Mouse (Mus musculus) embryonic facial prominence, embryonic 14.5 days (tissue): ENCODE data around the gene Stard8. TPM values are rescaled to one million over a fixed set of nuclear protein-coding genes. Genes with fewer than 3 reads are reported as not detected.
A peak's percentile ranks its signal among the peaks of the same experiment; 100 is the strongest.
"Not testable (repeated sequence)": the region's sequence is repeated elsewhere in the genome, so short reads cannot be mapped to it uniquely, and the experiment has no call there.

Experiments
- ATAC-seq: fragments of 200-750 bp; cut with Nextera tagmentation; 2 replicates; pipeline ENCODE4 v1.8.0; 2017; ENCODE audit warnings: low read depth, moderate number of reproducible peaks, moderate TSS enrichment
- DNase-seq: peaks from one replicate; pipeline ENCODE4 v3.0.0-alpha.2; 2015; ENCODE audit warnings: low spot score
- H3K27ac ChIP-seq: fragments of 300-500 bp; sonication (generic); replicated peaks from 2 replicates; pipeline ENCODE4 v1.5.1; 2014; ENCODE audit warnings: low read depth, mild to moderate bottlenecking, low read length, moderate library complexity
- H3K27me3 ChIP-seq: fragments of 300-500 bp; sonication (generic); replicated peaks from 2 replicates; pipeline ENCODE4 v1.6.1; 2014; ENCODE audit warnings: low read length; ENCODE audit not compliant: control insufficient read depth, insufficient read depth
- H3K36me3 ChIP-seq: fragments of 300-500 bp; sonication (generic); 2 replicates; pipeline ENCODE4 v1.6.1; 2014; ENCODE audit warnings: low read length, mixed read lengths; ENCODE audit not compliant: control insufficient read depth, insufficient read depth
- H3K4me1 ChIP-seq: fragments of 300-500 bp; sonication (generic); 2 replicates; pipeline ENCODE4 v1.6.1; 2014; ENCODE audit warnings: antibody characterized with exemption, low read length; ENCODE audit not compliant: control insufficient read depth, insufficient read depth
- H3K4me2 ChIP-seq: fragments of 300-500 bp; sonication (generic); 2 replicates; pipeline ENCODE4 v1.6.1; 2014; ENCODE audit warnings: low read depth, mild to moderate bottlenecking, low read length, moderate library complexity, mixed read lengths
- H3K4me3 ChIP-seq: fragments of 300-500 bp; sonication (generic); 2 replicates; pipeline ENCODE4 v1.5.1; 2014; ENCODE audit warnings: low read depth, mild to moderate bottlenecking, low read length
- H3K9ac ChIP-seq: fragments of 300-500 bp; sonication (generic); 2 replicates; pipeline ENCODE4 v1.6.1; 2014; ENCODE audit warnings: low read depth, mild to moderate bottlenecking, low read length, moderate library complexity, mixed read lengths
- H3K9me3 ChIP-seq: fragments of 300-500 bp; sonication (generic); 2 replicates; pipeline ENCODE4 v1.6.1; 2016; ENCODE audit warnings: low read length; ENCODE audit not compliant: control insufficient read depth
- WGBS: fragments of 180-500 bp; shearing (Covaris S2); extraction: QIAGEN DNeasy Blood & Tissue Kit; methylation state at CpG from one replicate; pipeline ENCODE4 v1.1.7; 2014; 5-methylcytosine and 5-hydroxymethylcytosine counted together
- polyA plus RNA-seq: library from polyadenylated mRNA; unstranded; fragments of >200 nt; fragmentation: Nextera tagmentation; extraction: Ambion mirVana; gene quantifications from 2 replicates; pipeline ENCODE4 v1.2.1, GENCODE M21; 2014

Gene Stard8
- polyA plus RNA-seq, 1 experiment from 2014 or later: 10.6 TPM

DNA sequence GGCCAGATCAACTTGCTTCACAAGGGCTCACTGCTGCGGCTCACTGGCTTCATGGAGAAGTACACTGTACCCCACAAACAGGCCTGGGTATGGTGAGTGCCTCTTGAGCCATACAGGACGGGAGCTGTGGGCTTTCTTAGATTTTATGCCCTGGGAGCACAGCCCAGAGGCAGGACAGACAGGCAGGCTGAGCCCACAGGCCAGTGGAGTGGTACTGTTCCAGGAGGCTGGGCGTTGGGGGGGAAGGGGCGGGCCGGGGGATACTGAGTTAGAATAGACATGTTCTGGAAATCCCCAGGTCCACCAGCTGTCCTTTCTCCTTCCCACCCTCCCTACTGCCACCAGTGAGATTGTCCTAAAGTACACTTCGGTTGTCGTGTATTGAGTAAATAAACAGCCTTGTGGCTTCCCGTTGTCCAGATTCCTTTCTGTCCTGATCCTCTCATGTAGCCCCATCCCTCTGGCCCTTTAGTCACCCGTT is 64.7 kb downstream of the Stard8 start:
- H3K27me3 ChIP-seq: 0 out of 2 replicates have a peak, but pooled peaks cover 6% of the 10 kb centered on the region
- no peak for DNase-seq

DNA sequence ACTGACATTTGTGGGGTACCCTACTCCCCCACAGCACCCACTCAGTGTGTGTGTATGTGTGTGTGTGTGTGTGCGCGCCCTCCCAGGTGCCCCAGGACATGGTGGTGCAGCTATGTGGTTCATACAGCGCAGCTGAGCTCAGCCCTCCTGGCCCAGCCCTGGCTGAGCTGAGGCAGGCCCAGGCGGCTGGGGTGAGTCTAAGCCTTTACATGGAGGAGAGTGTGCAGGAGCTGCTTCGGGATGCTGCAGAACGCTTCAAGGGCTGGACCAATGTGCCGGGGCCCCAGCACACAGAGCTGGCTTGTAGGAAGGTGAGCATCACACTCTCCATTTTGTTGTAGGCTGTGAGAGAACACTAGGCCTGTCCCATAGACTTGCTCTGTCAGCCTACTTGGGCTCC is 68.1 kb downstream of the Stard8 start:
- ATAC-seq (no peak), DNase-seq (no peak)
- Histone ChIP-seq H3K4me3 (no peak overlapping the region), H3K9me3 (no peaks in the 10 kb centered on the region), H3K27me3 (no peaks in the 10 kb centered on the region), H3K27ac (no peak overlapping the region), H3K4me1 (no peaks in the 10 kb centered on the region), H3K36me3 (no peaks in the 10 kb centered on the region), H3K4me2 (no peak overlapping the region), H3K9ac (no peak overlapping the region)
- WGBS: 88% methylated on average over 7 of the region's 7 CpGs

More for the DNA sequence above, 64.7 kb downstream of the Stard8 start:
- no peaks in the 10 kb centered on the region for H3K4me1 ChIP-seq
- H3K4me3 ChIP-seq: no peak overlapping the region
- no peak for ATAC-seq
- H3K27ac ChIP-seq: no peak overlapping the region
- 74% methylated on average over 6 of the region's 9 CpGs for WGBS
- no peak overlapping the region for H3K4me2 ChIP-seq
- H3K36me3 ChIP-seq: no peaks in the 10 kb centered on the region
- H3K9me3 ChIP-seq: no peaks in the 10 kb centered on the region
- no peak overlapping the region for H3K9ac ChIP-seq

DNA sequence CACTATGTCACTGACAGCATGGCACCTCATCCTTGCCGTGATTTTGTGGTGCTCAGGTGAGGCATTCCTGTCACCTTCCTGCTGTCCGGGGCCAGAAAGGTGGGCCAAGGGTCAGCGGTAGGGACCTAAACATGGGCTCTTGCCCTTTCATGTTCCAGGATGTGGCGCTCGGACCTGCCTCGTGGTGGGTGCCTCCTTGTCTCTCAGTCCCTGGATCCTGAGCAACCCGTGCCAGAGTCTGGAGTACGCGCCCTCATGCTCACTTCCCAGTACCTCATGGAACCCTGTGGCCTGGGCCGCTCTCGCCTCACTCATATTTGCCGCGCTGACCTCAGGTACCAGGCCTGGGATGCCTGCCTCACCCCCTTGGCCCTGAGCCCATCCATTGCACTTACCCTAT is 69.5 kb downstream of the Stard8 start:
- no peak for ATAC-seq
- WGBS: 94% methylated on average over 10 of the region's 13 CpGs
- Histone ChIP-seq H3K27ac (no peak overlapping the region), H3K4me2 (no peak overlapping the region), H3K27me3 (no peaks in the 10 kb centered on the region), H3K4me1 (no peaks in the 10 kb centered on the region), H3K36me3 (no peaks in the 10 kb centered on the region), H3K9me3 (no peaks in the 10 kb centered on the region), H3K4me3 (no peak overlapping the region), H3K9ac (no peak overlapping the region)
- no peak for DNase-seq

DNA sequence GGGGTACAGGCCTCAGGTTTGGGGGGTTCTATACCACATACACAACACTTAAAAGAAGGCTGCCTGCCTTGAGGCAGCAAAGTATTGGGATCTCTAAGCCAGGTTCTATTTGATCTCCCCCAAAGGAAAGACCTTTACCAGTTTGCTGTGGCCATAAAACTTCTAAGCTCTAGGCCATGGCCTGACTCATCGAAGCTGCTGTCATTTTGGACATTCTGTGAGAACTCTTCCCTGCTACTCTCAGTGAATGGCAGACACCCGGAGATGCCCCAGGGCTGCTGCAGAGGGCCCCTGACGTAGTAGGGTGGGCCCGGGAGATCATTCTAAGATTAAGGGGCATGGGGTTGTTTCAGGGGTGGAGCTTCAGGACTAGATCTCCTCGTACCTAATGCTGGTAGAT is 72.1 kb downstream of the Stard8 start:
- Histone ChIP-seq H3K9ac (no peak overlapping the region), H3K4me1 (no peaks in the 10 kb centered on the region), H3K27ac (no peak overlapping the region), H3K4me3 (no peak overlapping the region), H3K27me3 (no peaks in the 10 kb centered on the region), H3K36me3 (no peaks in the 10 kb centered on the region), H3K9me3 (no peaks in the 10 kb centered on the region), H3K4me2 (no peak overlapping the region)
- ATAC-seq (no peak), DNase-seq (no peak)
- 76% methylated on average over 5 of the region's 5 CpGs for WGBS

DNA sequence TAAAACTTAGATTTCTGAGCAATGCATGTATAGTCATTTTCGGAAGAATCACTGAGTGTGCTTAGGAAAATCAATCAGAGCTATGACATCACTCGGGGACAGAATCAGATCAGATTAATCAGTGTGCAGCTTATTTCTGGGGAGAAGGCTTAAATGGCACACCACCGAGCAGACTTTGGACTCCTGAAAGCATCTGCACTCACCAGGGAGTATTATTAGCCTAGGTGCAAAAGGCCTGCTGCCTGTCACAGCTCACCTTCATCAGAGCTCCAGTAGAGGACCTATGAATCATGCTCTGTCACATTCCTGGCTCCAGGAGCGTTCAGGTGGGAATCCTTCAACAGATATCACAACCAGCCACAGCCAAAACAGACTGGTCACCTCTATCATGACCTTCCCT is 73.4 kb downstream of the Stard8 start:
- no peak for ATAC-seq
- H3K9me3 ChIP-seq: no peaks in the 10 kb centered on the region
- 59% methylated on average over 4 of the region's 4 CpGs for WGBS
- H3K4me1 ChIP-seq: no peaks in the 10 kb centered on the region
- H3K36me3 ChIP-seq: no peaks in the 10 kb centered on the region
- H3K9ac ChIP-seq: no peak overlapping the region
- no peak overlapping the region for H3K4me3 ChIP-seq
- no peak overlapping the region for H3K4me2 ChIP-seq
- DNase-seq: no peak
- no peak overlapping the region for H3K27ac ChIP-seq
- H3K27me3 ChIP-seq: no peaks in the 10 kb centered on the region

DNA sequence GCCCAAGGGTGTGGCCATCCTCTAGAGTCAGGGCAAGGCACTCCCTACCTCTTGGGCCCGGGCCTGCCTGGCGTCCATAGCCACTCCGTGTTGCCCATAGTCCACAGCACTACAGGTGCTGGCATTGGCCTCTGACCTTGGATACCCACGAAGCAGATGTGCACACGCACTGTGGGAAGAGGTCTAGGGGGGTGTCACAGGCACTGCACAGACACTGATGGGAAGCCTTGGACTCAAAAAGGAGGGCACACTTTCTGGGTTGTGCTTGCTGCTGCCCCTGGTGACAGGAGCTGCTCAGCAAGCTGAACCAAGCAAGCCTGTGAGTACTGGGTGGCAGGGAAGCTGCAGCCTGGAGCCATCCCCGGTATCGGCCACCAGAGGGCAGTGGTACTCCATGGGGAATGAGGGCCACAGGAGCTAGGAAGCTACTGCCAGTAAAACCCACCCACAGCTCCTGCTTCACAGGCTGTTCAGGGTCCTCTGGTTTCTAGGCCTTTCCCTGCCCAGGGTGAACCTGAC is 75.4 kb downstream of the Stard8 start:
- H3K27ac ChIP-seq, H3K4me2 ChIP-seq, H3K9me3 ChIP-seq, H3K4me1 ChIP-seq, H3K27me3 ChIP-seq, H3K4me3 ChIP-seq, H3K36me3 ChIP-seq, DNase-seq, H3K9ac ChIP-seq: not testable (repeated sequence)
- ATAC-seq: peak; percentile 79; the same call in 1 of the 2 replicates
- no CpG with 5 or more reads among the region's 7 CpGs for WGBS

DNA sequence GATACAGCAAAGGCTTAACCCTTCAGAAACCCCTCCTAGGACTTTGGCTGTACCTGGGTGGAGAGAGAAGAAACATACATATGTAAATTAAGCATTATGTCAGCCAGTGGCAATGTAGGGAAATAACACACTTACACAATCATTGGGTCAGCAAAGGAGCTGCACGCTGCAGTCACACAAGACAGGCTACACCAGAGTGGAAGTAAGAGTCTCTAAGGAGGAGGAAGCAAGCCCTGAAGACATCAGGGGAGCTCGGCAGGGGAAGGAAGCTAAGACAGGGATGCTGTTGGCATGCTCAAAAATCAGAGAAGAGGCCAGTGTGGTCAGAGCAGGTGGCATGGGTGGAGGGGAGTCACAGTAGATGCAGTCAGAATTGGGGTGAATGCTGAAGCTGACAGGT is 89.7 kb downstream of the Stard8 start:
- H3K4me3 ChIP-seq: no peak overlapping the region
- no peaks in the 10 kb centered on the region for H3K9me3 ChIP-seq
- no peaks in the 10 kb centered on the region for H3K4me1 ChIP-seq
- ATAC-seq (no peak), DNase-seq (no peak)
- WGBS: 62% methylated on average over 2 of the region's 2 CpGs
- H3K27me3 ChIP-seq: no peaks in the 10 kb centered on the region; the same call in 1 of the 2 replicates
- no peak overlapping the region for H3K27ac ChIP-seq
- H3K36me3 ChIP-seq: no peaks in the 10 kb centered on the region
- H3K9ac ChIP-seq: no peak overlapping the region
- H3K4me2 ChIP-seq: no peak overlapping the region

DNA sequence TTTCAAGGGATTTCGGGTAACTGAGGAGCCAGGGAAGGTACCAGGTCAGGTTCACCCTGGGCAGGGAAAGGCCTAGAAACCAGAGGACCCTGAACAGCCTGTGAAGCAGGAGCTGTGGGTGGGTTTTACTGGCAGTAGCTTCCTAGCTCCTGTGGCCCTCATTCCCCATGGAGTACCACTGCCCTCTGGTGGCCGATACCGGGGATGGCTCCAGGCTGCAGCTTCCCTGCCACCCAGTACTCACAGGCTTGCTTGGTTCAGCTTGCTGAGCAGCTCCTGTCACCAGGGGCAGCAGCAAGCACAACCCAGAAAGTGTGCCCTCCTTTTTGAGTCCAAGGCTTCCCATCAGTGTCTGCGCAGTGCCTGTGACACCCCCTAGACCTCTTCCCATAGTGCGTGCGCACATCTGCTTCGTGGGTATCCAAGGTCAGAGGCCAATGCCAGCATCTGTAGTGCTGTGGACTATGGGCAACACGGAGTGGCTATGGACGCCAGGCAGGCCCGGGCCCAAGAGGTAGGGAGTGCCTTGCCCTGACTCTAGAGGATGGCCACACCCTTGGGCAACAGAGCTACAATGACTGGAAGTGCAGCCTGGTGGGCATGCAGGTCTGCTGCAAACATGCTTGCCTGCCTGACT is 108.2 kb downstream of the Stard8 start:
- H3K36me3 ChIP-seq, H3K27ac ChIP-seq, H3K4me3 ChIP-seq, H3K9ac ChIP-seq, H3K4me2 ChIP-seq, H3K4me1 ChIP-seq, H3K9me3 ChIP-seq, DNase-seq, H3K27me3 ChIP-seq: not testable (repeated sequence)
- 58% methylated on average over 4 of the region's 10 CpGs for WGBS
- ATAC-seq: peak; percentile 72

DNA sequence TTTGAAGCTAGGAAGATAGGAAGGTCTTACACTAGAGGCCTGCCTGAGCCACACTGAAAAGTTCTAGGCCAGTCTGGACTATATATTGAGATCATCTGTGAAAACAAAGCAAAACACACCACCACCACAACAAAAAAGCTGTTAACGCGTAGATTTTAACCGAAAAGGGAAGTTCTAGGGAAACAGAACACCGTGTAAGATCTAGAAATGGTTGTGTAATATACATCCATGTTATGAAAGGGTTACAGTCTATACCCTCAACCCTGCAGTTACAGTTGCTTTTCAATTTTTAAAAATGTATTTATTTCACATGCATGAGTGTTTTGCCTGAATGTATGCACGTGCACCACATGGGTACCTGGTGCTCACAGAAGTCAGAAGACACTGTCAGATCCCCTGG is 116.5 kb downstream of the Stard8 start:
- no peak for ATAC-seq
- no peak overlapping the region for H3K4me3 ChIP-seq

More for the DNA sequence above, 116.5 kb downstream of the Stard8 start:
- DNase-seq: no peak
- no peaks in the 10 kb centered on the region for H3K9me3 ChIP-seq
- no peak overlapping the region for H3K4me2 ChIP-seq
- H3K27me3 ChIP-seq: peaks cover 5% of the 10 kb centered on the region; the same call in 1 of the 2 replicates
- 86% methylated on average over 5 of the region's 5 CpGs for WGBS
- no peaks in the 10 kb centered on the region for H3K36me3 ChIP-seq
- no peak overlapping the region for H3K27ac ChIP-seq
- H3K9ac ChIP-seq: no peak overlapping the region
- H3K4me1 ChIP-seq: no peaks in the 10 kb centered on the region
